Mouse (Mus musculus) spleen, postnatal 10 days (tissue): ENCODE results near the gene Qprt.

Source experiments
- DNase-seq, 2 experiments: peaks; one replicate each; pipeline ENCODE4 v3.0.0; 2021 to 2022; ENCODE audit warnings: low spot score in 2 of 2

The Qprt gene

GRCm38 (mm10) chr7:127133125-127133524 is 11.1 kb upstream of the Qprt start:
- no peak for DNase-seq

DNA sequence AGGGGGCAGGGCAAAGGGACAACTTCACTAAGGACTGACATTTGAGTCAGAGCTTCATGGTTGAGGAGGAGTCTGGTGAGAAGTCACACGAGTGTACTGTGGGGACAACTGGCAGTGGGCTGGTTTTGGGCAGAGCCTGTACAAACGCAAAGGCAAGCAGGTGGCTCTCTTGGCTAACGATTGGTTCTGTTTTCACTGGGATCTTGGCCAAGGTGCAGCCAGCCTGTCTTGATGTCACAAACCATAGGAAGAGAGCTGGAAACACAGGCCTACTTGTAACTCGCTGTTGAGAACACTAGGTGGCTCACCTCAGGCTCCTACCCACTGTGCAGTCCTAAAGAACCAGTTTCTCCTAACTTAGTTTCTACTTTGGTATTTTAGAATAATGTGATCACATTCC is 7.6 kb upstream of the Qprt start:
- DNase-seq, result peak in 1 of 2 experiments; percentile 51

DNA sequence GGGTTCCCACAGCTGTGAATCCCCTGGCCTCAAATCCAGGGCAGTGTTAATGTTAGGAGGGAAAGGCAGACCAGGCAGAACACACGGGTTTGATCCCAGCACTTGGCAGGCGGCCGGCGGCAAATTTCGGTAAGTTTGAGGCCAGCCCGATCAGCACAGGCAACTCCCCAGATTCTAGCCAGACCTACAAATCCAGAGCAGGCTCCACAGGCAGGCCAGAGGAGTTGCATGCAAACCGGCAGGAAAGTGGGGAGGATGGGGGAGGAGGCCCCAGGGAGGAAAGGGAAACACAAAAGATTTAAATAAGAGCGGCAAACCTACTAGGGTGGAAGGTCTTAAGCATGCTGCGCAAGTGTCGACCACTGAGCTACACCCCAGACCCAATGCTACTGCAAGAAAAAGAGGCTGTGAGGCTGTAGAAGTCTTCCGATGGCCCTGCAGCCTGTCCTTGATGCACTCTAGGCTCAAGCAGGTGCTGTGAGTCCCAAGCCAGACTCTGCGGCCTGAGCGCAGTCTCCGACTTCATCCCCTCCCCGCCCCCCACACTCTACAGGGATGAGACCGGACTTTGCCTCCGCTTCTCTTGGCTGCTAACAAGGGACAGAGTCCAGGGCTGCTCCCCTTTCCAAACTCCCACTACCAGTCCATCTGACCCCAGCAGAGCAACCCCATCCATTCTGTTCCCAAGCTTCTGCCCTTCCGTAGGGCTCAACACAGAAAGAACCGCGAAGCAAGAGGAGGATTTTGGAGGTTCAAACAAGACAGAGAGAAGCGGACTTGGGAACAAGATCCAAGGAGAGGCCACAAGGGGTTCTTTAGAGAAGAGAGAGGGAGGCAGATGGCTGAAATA is 740 bp downstream of the Qprt start:
- no peak for DNase-seq

DNA sequence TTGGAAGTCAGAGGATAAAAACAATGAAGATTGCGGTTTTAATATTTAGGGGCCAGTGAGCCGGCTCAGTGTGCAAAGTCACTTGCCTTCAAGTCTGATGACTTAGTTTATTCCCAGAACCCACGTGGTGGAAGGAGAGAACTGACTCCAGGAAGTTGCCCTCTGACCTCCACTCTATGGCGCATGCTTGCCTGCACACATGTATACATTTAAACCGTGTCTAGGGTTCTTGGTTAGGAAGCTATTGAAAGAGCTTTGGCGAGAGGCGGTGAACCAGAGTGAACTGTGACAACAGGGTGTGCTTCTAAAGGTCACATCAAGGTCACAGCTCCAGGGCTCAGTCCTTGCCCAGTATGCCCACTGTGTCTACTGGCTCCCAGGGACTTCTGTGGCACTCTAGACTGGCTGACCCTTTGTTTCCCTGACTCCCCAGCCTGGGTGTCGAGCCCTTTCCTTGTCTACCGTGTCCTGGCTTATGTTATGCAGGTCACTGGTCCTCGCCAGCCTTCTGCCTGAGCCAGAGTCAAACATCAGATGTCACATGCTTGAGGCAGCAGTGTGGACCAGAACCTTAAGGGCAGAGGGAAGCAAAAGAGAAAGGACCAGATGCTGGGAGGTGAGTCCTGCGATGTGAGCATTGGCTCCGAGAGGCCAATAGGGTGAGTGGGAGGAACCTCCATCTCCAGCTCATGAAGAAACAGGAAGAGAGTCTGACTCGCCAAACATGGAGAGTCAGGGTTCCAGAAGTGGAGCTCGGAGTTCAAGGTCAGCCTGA is 3.2 kb downstream of the Qprt start:
- no peak for DNase-seq

GRCm38 (mm10) chr7:127117948-127118347 is 4.1 kb downstream of the Qprt start:
- no peak for DNase-seq

DNA sequence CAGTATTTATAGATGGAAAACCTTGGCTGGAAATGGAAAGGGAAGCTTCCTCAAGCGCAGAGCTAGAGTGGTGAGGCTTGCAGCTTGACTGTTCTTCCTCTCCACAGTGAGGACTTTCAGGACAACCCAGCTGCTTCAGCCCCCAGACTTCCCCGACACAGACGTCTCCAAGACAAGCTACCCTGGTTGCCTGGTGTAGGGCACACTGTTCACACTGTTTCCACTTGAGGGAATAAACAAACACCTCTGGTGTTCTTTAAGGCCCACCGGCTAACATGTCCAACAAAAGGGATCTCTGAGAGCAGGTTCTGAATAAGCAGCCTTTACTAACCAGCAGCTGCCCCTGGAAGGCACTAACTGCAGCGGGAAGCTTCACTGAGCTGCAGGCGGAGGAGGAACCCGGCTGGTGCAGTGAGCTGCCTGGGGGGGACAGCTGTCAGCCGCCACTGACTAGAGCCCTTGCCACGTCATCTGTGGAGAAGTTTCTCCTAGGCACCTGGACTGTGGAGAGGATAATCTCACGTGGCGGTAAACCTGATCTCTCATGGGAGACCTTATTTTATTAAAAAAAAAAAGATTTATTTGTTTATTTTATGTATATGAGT is 5.6 kb downstream of the Qprt start:
- no peak for DNase-seq

DNA sequence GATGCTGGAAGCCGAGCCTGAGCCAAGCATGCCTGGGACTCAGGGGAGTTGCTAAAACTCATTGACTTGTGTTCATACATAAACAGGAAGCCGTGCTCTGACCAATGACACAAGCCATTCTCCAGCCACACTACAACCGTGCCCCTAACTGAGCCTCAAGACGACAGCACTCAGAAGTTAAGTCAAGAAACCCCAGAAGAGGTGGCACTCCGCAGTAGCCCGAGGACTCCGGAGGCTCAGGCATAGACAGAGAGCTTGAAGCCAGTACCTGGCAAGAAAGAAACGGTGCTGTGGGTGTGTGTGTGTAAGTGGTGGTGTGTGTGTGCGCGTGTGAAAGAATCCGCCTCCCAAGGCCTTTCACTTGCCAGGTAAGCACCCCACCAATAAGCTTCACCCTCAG is 7.1 kb downstream of the Qprt start:
- DNase-seq, result no peak

GRCm38 (mm10) chr7:127113614-127114259 is 8.3 kb downstream of the Qprt start:
- peak in 1 of 2 experiments; percentile 38 for DNase-seq

DNA sequence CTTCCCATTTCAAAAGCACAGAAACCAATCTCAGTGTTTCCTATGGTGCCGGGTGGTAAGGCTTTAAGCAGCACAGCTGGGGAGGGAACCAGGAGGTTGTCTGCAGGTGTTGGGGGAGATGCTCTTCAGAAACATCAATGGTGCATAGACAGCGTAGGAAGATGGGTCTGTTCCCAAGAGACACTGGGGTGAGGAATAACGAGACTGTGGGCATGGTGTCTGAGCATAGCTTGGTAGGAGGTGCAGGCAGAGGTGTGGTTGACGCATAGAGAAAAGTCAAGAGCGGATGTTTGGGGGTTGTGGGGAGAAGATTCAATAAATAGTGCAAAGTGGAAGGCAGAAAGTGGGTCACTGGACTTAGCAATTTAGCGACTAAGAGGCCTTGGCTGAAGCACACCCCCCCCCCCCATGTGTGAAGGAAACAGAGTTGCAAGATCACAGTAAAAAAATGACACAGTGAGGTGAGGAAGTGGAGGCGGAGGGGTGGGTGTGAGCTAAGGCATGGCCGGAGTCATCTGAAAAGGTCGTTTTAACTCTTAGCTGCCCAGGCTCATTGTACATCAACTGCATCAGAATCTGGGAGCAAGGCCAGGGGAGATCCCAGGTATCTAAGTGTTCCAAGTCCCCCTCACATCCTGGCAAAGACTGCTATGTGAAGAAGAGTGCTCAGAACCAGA is 9.0 kb downstream of the Qprt start:
- DNase-seq, result peak in 1 of 2 experiments; percentile 27

- DNase-seq, result no peak
Measured at GRCm38 (mm10) chr7:127112251-127112841, 9.7 kb downstream of the Qprt start.

- DNase-seq, result peak; percentile 78 to 88
Measured at GRCm38 (mm10) chr7:127111461-127111860, 10.6 kb downstream of the Qprt start.

DNA sequence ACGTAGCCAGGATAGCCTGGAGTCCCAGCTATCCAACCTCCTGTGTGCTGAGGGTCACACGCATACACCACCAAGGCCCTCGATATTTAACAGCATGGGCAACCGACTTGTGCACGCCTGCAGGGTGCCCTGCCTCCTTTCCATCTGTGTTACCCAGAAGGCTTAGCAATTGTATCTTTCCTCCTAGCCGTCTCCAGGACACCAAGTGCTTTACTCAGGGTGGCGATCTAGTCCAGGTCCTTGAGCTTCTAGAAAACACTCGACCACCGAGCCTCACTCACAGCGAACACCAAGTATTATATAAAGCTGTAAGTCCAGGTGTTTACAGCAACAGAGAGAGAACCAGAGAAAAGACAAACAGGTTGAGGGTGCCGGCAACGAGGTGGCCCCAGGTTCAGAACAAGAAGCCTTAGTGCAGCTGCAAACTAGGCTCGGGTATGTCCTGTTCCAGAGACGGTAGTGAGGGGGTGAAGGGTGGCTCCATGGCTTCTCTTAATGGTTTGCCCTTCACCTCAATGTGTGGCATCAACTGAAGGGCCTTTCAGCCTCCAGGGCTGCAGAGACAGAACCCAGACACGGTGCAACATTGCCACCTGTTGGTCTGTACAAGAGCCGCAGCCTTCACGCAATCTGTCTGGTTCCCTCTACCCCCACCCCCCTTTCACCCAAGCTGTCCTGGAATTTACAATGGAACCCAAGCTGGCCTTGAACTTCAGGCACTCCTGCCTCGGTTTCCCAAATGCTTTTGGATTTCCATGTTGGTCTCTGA is 11.6 kb downstream of the Qprt start:
- peak; percentile 67 to 83 for DNase-seq

DNA sequence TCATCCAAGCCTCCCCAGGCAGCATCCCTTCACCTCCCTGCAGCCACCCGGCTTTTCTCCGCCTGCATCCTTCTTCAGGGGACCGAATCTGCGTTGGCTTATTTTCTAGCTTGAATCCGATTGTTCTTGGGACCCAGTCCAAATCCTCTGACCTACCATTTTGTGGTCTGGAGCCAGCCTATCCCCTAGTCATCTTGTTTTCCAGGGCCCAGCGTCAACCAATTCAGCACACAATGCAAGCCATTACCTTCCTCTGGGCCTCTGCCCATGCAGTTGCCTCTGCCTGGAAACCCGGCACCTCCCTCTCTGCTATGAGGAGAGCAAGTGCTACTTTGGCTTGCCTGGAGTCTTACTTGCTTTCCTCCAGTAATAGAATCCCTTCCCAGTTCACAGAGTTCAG is 16.5 kb downstream of the Qprt start:
- DNase-seq, result no peak

DNA sequence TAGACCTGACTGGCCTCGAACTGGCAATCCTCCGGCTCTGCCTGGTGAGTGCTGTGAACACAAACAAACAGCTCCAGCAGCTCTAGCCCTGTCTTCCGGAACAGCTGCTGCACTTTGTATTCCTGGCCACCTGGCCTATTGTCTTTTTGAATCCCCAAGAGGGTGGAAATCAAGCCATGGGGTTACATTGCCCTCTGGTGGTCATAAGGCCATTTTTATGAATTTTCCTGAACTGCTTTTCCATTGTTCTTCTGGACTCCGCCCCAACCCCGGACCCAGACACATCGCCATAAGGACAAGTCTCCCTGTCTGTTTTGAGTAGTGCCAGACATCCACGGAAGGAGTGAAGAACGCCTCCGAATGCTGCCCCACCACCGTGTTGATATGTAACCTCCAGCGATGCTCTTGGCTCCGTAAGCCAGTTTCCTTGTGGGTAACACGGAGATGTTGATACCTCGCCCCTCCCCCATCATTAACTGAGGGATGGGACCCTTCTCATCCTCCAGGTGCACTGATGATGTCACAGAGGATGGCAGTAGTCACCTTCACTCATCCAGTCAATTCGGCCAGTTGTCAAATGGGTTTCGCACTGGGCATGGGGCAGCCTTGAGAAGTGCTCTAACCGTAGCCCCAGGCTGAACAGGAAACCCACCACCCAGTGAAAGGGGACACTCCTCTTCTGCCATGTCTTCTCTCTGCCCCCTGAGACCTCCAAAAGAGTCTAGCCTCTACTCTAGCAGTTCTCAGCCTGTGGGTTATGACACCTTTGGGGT is 17.3 kb downstream of the Qprt start:
- peak; percentile 57 to 69 for DNase-seq

DNA sequence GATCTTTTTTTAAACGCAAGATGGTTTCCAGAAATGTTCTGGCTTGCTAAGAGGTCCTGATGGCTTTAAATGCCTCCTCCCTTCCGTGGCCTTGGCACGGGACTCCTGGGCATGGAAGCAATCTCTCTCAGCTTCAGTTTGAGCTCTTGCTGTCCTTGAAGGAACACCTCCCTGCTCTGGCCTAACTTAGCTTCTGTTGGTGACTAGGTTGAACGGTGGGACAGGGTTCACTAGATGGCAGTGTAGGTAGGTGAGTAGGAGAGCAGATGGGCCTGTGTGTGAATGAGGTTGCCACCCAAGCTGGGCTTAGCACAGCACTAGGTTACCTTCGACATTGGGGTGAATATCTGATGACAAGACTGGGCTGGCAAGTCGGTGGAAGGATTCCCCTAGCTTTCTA is 18.1 kb downstream of the Qprt start:
- no peak for DNase-seq

GRCm38 (mm10) chr7:127102148-127102547 is 19.9 kb downstream of the Qprt start:
- no peak for DNase-seq

DNA sequence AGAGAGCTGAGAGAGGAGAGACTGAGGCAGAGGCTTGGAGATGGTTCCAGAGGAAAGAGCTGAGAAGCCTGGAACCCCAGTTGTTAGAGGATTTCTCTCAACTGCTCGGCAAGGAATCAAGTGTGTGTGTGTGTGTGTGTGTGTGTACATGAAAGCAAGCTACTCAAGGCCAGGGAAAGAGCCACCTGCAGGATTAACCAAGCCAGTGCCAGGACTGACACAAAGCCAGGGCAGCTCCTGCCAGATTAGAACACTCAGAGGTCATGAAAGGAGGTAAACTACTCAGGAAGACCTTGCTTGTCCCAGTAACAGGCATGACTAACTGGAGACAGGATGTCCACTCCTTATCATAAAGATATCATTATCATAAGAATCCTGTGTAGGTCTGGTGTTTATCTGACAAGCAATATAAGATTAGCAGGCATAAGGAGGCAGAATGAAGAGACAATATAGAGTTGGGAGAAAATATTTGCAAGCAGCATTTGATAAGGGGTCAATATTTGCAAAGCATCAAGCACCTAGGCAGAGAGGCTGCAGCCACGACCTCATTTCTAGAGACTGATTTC is 20.5 kb downstream of the Qprt start:
- no peak for DNase-seq

GRCm38 (mm10) chr7:127099528-127099927 is 22.5 kb downstream of the Qprt start:
- no peak for DNase-seq

DNA sequence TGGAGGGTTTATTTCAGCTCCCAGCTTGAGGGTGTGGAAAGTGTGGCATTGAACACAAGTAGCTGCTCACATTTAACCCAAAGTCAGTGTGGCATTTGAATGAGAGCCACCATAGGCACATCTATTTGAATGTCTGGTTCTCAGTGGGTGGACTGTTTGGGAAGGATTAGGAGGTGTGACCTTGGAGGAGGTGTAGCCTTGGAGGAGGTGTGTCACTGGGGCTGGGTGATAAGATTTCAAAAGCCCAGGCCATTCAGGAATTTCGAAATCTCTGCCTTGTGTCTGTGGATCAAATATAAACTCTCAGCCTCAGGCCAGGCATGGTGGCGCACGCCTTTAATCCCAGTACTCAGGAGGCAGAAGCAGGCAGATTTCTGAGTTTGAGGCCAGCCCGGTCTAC is 23.1 kb downstream of the Qprt start:
- DNase-seq, result no peak
